Mouse (Mus musculus) olfactory bulb, adult 2 months (tissue): ENCODE results near the gene Ak5.

ENCODE experiments used
- CTCF ChIP-seq: fragments of 200-500 bp; IDR thresholded peaks from 2 replicates; pipeline ENCODE4 v1.5.1; 2012; ENCODE audit warnings: low read depth, mild to moderate bottlenecking, low read length, moderate library complexity; ENCODE audit not compliant: insufficient read depth
- POLR2A ChIP-seq: fragments of 200-500 bp; IDR thresholded peaks from 2 replicates; pipeline ENCODE4 v1.6.1; 2012; ENCODE audit warnings: mild to moderate bottlenecking, low read depth, low read length, moderate library complexity; ENCODE audit not compliant: insufficient read depth

DNA sequence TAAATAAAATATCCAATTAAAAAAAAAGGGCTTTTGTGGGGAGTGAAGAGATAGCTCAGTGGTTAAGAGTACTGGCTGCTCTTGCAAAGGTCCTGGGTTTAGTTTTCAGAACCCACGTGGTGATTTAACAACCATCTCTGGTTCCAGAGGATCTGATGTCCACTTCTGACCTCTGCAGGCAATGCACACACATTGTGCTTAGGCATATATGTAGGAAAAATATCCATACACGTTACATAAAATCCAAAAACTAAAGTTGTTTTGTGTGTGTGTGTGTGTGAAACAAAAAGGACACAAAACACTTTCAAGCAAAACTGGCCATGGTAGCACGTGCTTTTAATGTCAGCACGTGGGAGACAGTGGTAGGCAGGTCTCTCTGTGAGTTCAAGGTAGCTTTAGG is 44.8 kb upstream of the Ak5 start:
- TF ChIP-seq POLR2A = no peak
- no peak for TF ChIP-seq CTCF
